Mouse (Mus musculus) cortical plate, adult 2 months (tissue): Measurements from ENCODE around the gene AC131692.1.

Experiments
- CTCF ChIP-seq: fragments of 200-500 bp; IDR thresholded peaks from 2 replicates; pipeline ENCODE4 v1.5.1; 2011; ENCODE audit warnings: mild to moderate bottlenecking, control low read depth, low read length; ENCODE audit not compliant: insufficient read depth; ENCODE audit errors: extremely low read depth
- POLR2A ChIP-seq: fragments of 200-500 bp; IDR thresholded peaks from 2 replicates; pipeline ENCODE4 v1.6.1; 2011; ENCODE audit warnings: mild to moderate bottlenecking, low read length, control low read depth; ENCODE audit not compliant: insufficient read depth; ENCODE audit errors: extremely low read depth

- TF ChIP-seq CTCF = no peak
- no peak for TF ChIP-seq POLR2A
These were observed 46.1 kb downstream of the AC131692.1 start for GRCm38 (mm10) chr19:6140374-6140677.
